Mouse (Mus musculus) forebrain, embryonic 12.5 days (tissue): ENCODE results near the gene Gdf7. TPM values are rescaled to one million over a fixed set of nuclear protein-coding genes. Genes with fewer than 3 reads are reported as not detected.

ENCODE experiments used
- ATAC-seq: fragments of 200-750 bp; cut with Nextera tagmentation; 2 replicates; pipeline ENCODE4 v1.8.0; 2017; ENCODE audit warnings: moderate TSS enrichment; ENCODE audit not compliant: low FRiP score
- H3K27ac ChIP-seq: fragments of 300-500 bp; sonication (generic); 2 replicates; pipeline ENCODE4 v1.5.1; 2016; ENCODE audit warnings: mild to moderate bottlenecking
- H3K27me3 ChIP-seq: fragments of 300-500 bp; sonication (generic); 2 replicates; pipeline ENCODE4 v1.6.1; 2016; ENCODE audit warnings: mild to moderate bottlenecking
- H3K36me3 ChIP-seq: fragments of 300-500 bp; sonication (generic); replicated peaks from 2 replicates; pipeline ENCODE4 v1.6.1; 2016; ENCODE audit warnings: mild to moderate bottlenecking
- H3K4me1 ChIP-seq: fragments of 300-500 bp; sonication (generic); 2 replicates; pipeline ENCODE4 v1.6.1; 2016
- H3K4me2 ChIP-seq: fragments of 300-500 bp; sonication (generic); 2 replicates; pipeline ENCODE4 v1.6.1; 2016; ENCODE audit warnings: mild to moderate bottlenecking, moderate library complexity
- H3K4me3 ChIP-seq: fragments of 300-500 bp; sonication (generic); replicated peaks from 2 replicates; pipeline ENCODE4 v1.5.1; 2016; ENCODE audit warnings: mild to moderate bottlenecking
- H3K9ac ChIP-seq: fragments of 300-500 bp; sonication (generic); 2 replicates; pipeline ENCODE4 v1.6.1; 2016; ENCODE audit warnings: mild to moderate bottlenecking
- H3K9me3 ChIP-seq: fragments of 300-500 bp; sonication (generic); 2 replicates; pipeline ENCODE4 v1.6.1; 2016
- WGBS: fragments of 180-500 bp; shearing (Covaris S2); methylation state at CpG from one replicate; pipeline ENCODE4 v1.1.7; 2016; 5-methylcytosine and 5-hydroxymethylcytosine counted together
- polyA plus RNA-seq: library from polyadenylated mRNA; unstranded; fragments of >200 nt; fragmentation: Nextera tagmentation; extraction: Ambion mirVana; gene quantifications from 2 replicates; pipeline ENCODE4 v1.2.1, GENCODE M21; 2016

Gene Gdf7
- polyA plus RNA-seq, result 0.27 and 0.34 TPM in 2 replicates

- H3K4me3 ChIP-seq, result peak within 1 kb of the TSS; percentile 47
- 1% methylated on average over 43 of the region's 53 CpGs for WGBS
These were observed at the start of gene Gdf7 for GRCm38 (mm10) chr12:8301841-8302431. TSS of gene Gdf7 (minus strand) at chr12:8301954.

DNA sequence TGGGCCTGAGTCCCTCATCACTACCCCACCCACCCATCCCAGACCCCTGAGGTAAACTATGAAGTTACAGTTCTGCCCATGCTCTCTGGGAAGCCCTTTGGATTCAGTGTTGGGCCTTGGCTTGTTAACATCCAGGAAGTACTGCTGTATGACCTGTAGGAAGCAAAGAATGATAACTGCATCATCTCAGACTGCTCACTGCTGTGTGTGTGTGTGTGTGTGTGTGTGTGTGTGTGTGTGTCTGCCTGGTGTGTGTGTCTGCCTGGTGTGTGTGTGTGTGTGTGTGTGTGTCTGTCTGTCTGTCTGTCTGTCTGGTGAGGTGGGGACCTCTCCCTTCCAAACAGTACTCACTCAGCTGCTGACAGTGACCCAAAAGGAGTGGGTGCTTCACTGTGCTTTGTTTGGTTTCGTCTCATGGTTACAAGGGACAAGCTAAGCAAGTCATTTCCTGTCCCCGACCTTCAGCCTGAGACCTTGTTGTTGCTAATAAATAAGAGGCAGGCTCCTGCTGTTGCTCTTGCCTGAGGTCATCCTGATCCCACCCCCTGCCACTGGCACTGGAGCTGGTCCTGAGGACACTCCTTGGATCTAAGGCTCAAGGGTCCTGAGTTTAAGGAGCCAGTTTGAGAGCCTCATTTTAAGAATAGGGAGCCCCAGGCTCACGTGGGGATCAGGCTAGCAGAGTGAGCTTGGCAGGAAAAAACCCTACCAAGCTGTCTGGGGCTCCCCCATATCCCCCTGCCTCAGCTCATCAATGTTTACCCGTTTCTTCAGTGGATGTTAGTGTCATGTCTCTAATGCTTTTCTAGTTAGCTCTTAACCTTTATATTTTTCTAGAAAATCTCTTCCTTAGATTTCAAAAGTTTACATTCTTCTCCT, 49.5 kb upstream of the Gdf7 start:
- WGBS, result 50% methylated on average over 4 of the region's 4 CpGs
- H3K27ac ChIP-seq, result no peak overlapping the region
- H3K27me3 ChIP-seq, result no peaks in the 10 kb centered on the region
- no peak overlapping the region for H3K9ac ChIP-seq
- no peak overlapping the region for H3K4me2 ChIP-seq
- no peaks in the 10 kb centered on the region for H3K9me3 ChIP-seq
- no peak for ATAC-seq
- H3K36me3 ChIP-seq, result no peaks in the 10 kb centered on the region
- H3K4me3 ChIP-seq, result no peak overlapping the region
- peaks cover 9% of the 10 kb centered on the region for H3K4me1 ChIP-seq

More at GRCm38 (mm10) chr12:8301841-8302431, at the start of gene Gdf7:
- peak; percentile 51 for ATAC-seq
- Histone ChIP-seq H3K27me3 (peaks cover 93% of the 10 kb centered on the region), H3K4me2 (peak within 1 kb of the TSS; percentile 69), H3K27ac (no peak within 1 kb of the TSS), H3K4me1 (peaks cover 31% of the 10 kb centered on the region), H3K9me3 (no peaks in the 10 kb centered on the region), H3K36me3 (no peaks in the 10 kb centered on the region), H3K9ac (no peak within 1 kb of the TSS)

- H3K4me3 ChIP-seq, result no peak overlapping the region
- no peak overlapping the region for H3K27ac ChIP-seq
- H3K4me1 ChIP-seq, result peaks cover 9% of the 10 kb centered on the region
- no peaks in the 10 kb centered on the region for H3K36me3 ChIP-seq
- H3K27me3 ChIP-seq, result no peaks in the 10 kb centered on the region
- H3K9me3 ChIP-seq, result no peaks in the 10 kb centered on the region
- H3K9ac ChIP-seq, result no peak overlapping the region
- 0 out of 2 replicates have a peak, but pooled peaks have one; percentile 30 for ATAC-seq
- H3K4me2 ChIP-seq, result no peak overlapping the region
- 81% methylated on average over 9 of the region's 9 CpGs for WGBS
These were observed 47.2 kb upstream of the Gdf7 start for GRCm38 (mm10) chr12:8348733-8349513.

DNA sequence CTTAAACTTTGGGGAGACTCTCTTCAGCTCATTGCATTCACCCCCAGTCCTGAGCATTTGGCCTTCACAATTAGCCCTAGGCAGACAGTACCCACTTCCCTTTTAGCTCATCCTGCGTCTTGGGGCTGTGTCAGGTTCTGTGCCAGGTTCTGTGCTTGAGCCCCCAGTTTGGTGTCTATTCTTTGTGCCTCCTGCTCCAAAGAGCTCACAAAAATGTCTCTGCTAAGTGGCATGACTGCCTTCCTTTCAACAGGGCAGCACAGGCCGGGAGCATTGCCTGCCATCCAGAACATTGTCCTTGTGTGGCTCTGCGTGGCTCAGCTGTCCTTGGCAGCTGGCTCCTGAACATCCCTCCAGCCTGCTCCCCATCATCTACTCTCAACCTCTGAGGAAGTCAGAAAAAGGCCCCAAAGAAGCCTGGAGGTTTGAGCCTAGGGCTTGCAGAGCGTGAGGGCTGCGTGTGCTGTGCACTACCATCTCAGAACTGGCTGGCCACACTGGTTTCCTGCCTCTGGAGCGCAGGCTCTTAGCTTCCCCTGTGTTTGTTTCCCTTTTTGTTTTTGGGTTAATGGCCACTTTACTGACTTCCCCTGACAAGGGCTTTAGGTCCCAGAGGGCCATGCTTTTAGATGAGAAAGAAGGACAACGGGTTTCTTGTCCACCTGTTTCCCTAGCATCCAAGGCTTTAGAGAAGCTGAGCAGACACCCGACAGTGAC, 46.1 kb upstream of the Gdf7 start:
- ATAC-seq, result no peak
- H3K27me3 ChIP-seq, result no peaks in the 10 kb centered on the region
- H3K4me3 ChIP-seq, result no peak overlapping the region
- H3K9ac ChIP-seq, result no peak overlapping the region
- H3K27ac ChIP-seq, result no peak overlapping the region
- H3K4me1 ChIP-seq, result peaks cover 9% of the 10 kb centered on the region
- H3K4me2 ChIP-seq, result no peak overlapping the region
- H3K36me3 ChIP-seq, result no peaks in the 10 kb centered on the region
- WGBS, result 87% methylated on average over 8 of the region's 8 CpGs
- H3K9me3 ChIP-seq, result no peaks in the 10 kb centered on the region

DNA sequence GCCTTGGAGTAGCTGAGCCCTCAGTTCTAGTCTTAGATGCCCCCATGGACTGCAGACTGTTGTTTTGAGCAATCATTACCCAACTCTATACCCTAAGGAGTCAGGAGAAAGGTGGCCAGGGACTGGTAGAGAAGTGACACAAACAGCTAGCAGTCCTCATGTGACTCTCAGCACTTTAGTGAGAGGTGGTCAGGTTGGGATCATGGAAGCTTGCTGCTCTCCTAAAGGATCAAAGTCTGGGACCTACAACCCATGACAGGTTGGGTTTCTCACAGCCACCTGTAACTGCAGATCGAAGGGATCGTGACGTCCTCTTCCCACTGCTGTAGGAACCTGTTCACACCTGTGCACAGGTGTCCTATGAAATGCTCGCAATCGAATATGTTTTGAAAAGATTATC, 43.8 kb upstream of the Gdf7 start:
- ATAC-seq, result no peak
- Histone ChIP-seq H3K4me2 (no peak overlapping the region), H3K4me3 (no peak overlapping the region), H3K36me3 (peaks cover 10% of the 10 kb centered on the region), H3K27ac (no peak overlapping the region), H3K4me1 (peaks cover 9% of the 10 kb centered on the region), H3K27me3 (no peaks in the 10 kb centered on the region), H3K9ac (no peak overlapping the region), H3K9me3 (no peaks in the 10 kb centered on the region)
- 95% methylated on average over 5 of the region's 5 CpGs for WGBS

- H3K4me3 ChIP-seq, result no peak overlapping the region
- H3K4me2 ChIP-seq, result no peak overlapping the region
- H3K27me3 ChIP-seq, result no peaks in the 10 kb centered on the region
- peaks cover 10% of the 10 kb centered on the region for H3K36me3 ChIP-seq
- no peak for ATAC-seq
- no peak overlapping the region for H3K9ac ChIP-seq
- H3K9me3 ChIP-seq, result no peaks in the 10 kb centered on the region
- WGBS, result 74% methylated on average over 9 of the region's 9 CpGs
- peaks cover 13% of the 10 kb centered on the region for H3K4me1 ChIP-seq
- no peak overlapping the region for H3K27ac ChIP-seq
These were observed 43.1 kb upstream of the Gdf7 start for GRCm38 (mm10) chr12:8344897-8345296.

- Histone ChIP-seq H3K36me3 (peaks cover 10% of the 10 kb centered on the region), H3K27me3 (no peaks in the 10 kb centered on the region), H3K9me3 (no peaks in the 10 kb centered on the region), H3K4me2 (no peak overlapping the region), H3K9ac (no peak overlapping the region), H3K4me1 (peaks cover 20% of the 10 kb centered on the region), H3K4me3 (no peak overlapping the region), H3K27ac (no peak overlapping the region)
- 95% methylated on average over 3 of the region's 3 CpGs for WGBS
- ATAC-seq, result no peak
These were observed 41.6 kb upstream of the Gdf7 start for GRCm38 (mm10) chr12:8343381-8343780.

DNA sequence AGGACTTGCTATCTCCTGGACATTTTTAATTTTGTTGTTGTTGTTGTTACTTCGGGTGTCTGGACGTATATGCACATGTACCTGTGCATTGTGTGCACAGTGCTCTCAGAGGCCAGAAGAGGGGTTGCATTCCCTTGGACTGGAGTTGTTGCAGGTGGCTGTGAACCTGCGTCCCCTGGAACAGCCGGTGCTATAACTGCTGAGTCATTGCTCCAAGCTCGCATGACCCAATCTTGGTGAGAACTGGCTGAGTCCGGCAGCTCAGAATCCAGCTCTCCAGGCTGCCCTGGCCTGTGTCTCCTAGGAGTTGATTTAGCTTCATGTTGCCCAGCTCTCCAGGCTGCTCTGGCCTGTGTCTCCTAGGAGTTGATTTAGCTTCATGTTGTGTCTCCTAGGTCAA, 39.3 kb upstream of the Gdf7 start:
- Histone ChIP-seq H3K4me3 (no peak overlapping the region), H3K36me3 (peaks cover 30% of the 10 kb centered on the region), H3K27me3 (no peaks in the 10 kb centered on the region), H3K4me1 (peaks cover 25% of the 10 kb centered on the region), H3K9ac (no peak overlapping the region), H3K4me2 (no peak overlapping the region), H3K27ac (no peak overlapping the region), H3K9me3 (no peaks in the 10 kb centered on the region)
- 88% methylated on average over 6 of the region's 6 CpGs for WGBS
- no peak for ATAC-seq

GRCm38 (mm10) chr12:8339591-8340319, 38.0 kb upstream of the Gdf7 start:
- peak; percentile 75 for ATAC-seq
- Histone ChIP-seq H3K4me2 (no peak overlapping the region), H3K4me3 (no peak overlapping the region), H3K9ac (no peak overlapping the region; the same call in none of the 2 replicates), H3K27me3 (no peaks in the 10 kb centered on the region), H3K36me3 (peaks cover 35% of the 10 kb centered on the region), H3K9me3 (no peaks in the 10 kb centered on the region), H3K27ac (0 out of 2 replicates have a peak overlapping the region, but pooled peaks have one; percentile 53), H3K4me1 (peaks cover 25% of the 10 kb centered on the region)
- 23% methylated on average over 13 of the region's 13 CpGs for WGBS

DNA sequence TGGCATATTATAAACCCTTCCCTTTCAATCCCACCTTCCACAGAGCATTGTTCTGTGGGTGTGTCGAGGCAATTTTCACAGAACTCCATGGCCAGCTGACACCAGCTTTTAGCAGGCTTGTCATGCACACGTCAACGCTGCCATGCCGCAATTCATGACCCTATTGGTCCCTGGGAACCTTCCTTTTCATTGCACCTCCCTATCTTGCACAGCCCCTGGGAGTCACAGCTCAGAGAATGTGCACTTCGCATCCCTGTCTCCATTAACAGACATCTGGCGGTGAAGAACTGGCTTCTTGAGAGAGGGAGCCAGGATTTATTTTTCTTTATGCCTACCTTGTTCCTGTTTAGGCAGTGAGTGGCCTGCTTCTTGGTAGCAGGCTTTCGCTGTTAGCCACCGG, 37.2 kb upstream of the Gdf7 start:
- H3K27me3 ChIP-seq, result no peaks in the 10 kb centered on the region
- 64% methylated on average over 8 of the region's 8 CpGs for WGBS
- H3K4me3 ChIP-seq, result no peak overlapping the region
- H3K4me2 ChIP-seq, result no peak overlapping the region
- H3K9me3 ChIP-seq, result no peaks in the 10 kb centered on the region
- peak; percentile 18; the same call in 1 of the 2 replicates for ATAC-seq
- H3K36me3 ChIP-seq, result peaks cover 35% of the 10 kb centered on the region
- H3K9ac ChIP-seq, result no peak overlapping the region
- H3K4me1 ChIP-seq, result peaks cover 25% of the 10 kb centered on the region
- peak overlapping the region; percentile 53; the same call in 1 of the 2 replicates for H3K27ac ChIP-seq

- peak overlapping the region; percentile 53; the same call in 1 of the 2 replicates for H3K27ac ChIP-seq
- 50% methylated on average over 4 of the region's 4 CpGs for whole genome bisulfite sequencing
These were observed 36.7 kb upstream of the Gdf7 start for GRCm38 (mm10) chr12:8338491-8338890.

More at GRCm38 (mm10) chr12:8338491-8338890, 36.7 kb upstream of the Gdf7 start:
- Histone ChIP-seq H3K4me1 (peaks cover 25% of the 10 kb centered on the region), H3K36me3 (peaks cover 35% of the 10 kb centered on the region), H3K4me3 (no peak overlapping the region), H3K4me2 (no peak overlapping the region), H3K9ac (no peak overlapping the region), H3K27me3 (no peaks in the 10 kb centered on the region), H3K9me3 (no peaks in the 10 kb centered on the region)
- ATAC-seq, result peak; percentile 24; the same call in 1 of the 2 replicates
